Mouse (Mus musculus): ENCODE measurements around the gene Mcm10. TPM values are rescaled to one million over a fixed set of nuclear protein-coding genes. Genes with fewer than 3 reads are reported as not detected.

Mcm10 gene
- 50.3 and 52.3 TPM in 2 replicates for polyA plus RNA-seq (2014; fragmentation: Nextera tagmentation; extraction: Ambion mirVana)

DNA sequence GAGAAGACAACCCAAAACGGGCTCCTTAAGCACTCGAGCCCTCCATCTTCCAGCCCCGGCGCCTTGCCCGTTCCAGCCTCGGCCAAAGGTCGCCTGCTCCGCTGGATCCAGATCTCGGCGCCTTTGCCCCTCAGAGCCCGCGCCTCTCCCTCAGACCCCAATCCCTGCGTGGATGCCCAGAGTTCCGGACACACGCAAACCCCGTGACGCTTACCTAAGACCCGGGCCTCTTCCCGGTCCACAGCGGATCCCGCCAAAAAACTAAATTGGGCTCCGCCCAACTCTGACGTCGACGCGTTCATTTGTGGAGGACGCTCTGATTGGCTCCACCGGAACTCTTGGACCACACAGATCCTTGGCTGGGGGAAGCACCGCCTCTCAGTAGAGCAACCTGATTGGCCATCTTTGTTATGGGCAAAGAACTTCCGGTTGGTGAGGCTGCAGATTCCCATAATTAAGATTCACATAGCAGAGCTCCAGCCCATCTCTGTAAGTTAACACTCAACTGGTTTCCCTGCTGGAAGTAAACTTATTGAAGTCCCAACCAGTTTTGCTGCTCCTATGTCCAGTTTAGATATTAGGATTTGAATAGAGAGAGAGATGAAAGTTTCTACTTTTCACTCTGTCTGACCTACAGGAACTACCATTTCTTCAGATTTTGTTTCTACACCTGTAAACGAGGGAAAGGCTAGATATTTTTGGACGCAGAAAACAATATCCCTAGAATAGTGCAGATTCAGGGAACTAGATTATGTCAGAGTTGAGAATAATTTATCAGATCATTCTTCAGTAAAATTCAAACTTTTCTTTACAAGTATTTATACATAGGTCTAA is at the start of gene Mcm10:
Mcm10 (minus strand) TSS at position 301 of the 834 bp plus-strand sequence.
- peak within 1 kb of the TSS; percentile 70 for H3K27ac ChIP-seq (ENCODE audit: low read depth)
- ATAC-seq (ENCODE audit: insufficient read depth): peak; percentile 100
- no peaks in the 10 kb centered on the region for H3K9me3 ChIP-seq (ENCODE audit: low read depth, low read length)
- DNase-seq: peak; percentile 100
- TF ChIP-seq CTCF (IDR thresholded peaks at IDR 0.05; ENCODE audit: low read depth): no peak
- H3K27me3 ChIP-seq (ENCODE audit: insufficient read depth, low read length): no peaks in the 10 kb centered on the region
- peaks cover 3% of the 10 kb centered on the region; the same call in 1 of the 2 replicates for H3K4me1 ChIP-seq (ENCODE audit: insufficient read depth)
- H3K4me3 ChIP-seq (ENCODE audit: low read depth, low read length): peak within 1 kb of the TSS; percentile 70
- peaks cover 17% of the 10 kb centered on the region for H3K36me3 ChIP-seq (ENCODE audit: insufficient read depth)
- H3K4me2 ChIP-seq: peak within 1 kb of the TSS; percentile 62
- H3K9ac ChIP-seq: peak within 1 kb of the TSS; percentile 62
- WGBS: 4% methylated on average over 32 of the region's 32 CpGs

DNA sequence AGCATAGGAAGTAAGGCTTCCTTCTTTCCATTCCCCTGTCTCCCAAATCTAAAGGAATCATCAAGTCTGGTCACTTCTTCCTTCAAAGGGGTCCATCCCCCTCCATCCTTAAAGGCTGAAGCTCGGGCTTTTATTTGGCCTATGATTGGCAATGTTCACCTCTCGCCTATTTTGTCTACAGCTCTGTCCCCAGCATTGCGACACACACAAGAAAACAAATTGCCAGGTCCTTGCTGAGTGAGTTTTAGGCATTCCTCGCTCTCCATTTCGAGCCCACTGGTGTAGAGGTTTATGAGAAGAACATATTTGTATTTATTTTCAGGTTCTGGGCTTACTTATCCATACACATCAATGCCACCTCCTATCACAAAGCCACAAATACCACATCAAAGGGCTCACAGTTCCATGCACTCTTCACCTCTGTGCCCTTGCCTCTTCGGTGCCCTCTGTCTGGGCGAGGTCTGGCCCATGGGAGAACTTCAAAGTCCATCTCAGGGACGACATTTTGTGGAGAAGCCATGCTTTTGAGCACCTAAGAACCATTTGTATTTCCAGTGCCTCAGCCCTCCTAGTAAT is 48.6 kb upstream of the Mcm10 start:
- ATAC-seq (ENCODE audit: insufficient read depth) (no peak), DNase-seq (no peak)
- H3K9me3 ChIP-seq (ENCODE audit: low read depth, low read length): no peaks in the 10 kb centered on the region
- H3K4me1 ChIP-seq (ENCODE audit: insufficient read depth): no peaks in the 10 kb centered on the region
- no peak overlapping the region for H3K27ac ChIP-seq (ENCODE audit: low read depth)
- H3K4me2 ChIP-seq: no peak overlapping the region
- WGBS: 67% methylated on average over 8 of the region's 8 CpGs
- TF ChIP-seq CTCF (IDR thresholded peaks at IDR 0.05; ENCODE audit: low read depth): no peak
- H3K9ac ChIP-seq: no peak overlapping the region
- H3K36me3 ChIP-seq (ENCODE audit: insufficient read depth): no peaks in the 10 kb centered on the region
- H3K27me3 ChIP-seq (ENCODE audit: insufficient read depth, low read length): 0 out of 2 replicates have a peak, but pooled peaks cover 5% of the 10 kb centered on the region
- no peak overlapping the region for H3K4me3 ChIP-seq (ENCODE audit: low read depth, low read length)

DNA sequence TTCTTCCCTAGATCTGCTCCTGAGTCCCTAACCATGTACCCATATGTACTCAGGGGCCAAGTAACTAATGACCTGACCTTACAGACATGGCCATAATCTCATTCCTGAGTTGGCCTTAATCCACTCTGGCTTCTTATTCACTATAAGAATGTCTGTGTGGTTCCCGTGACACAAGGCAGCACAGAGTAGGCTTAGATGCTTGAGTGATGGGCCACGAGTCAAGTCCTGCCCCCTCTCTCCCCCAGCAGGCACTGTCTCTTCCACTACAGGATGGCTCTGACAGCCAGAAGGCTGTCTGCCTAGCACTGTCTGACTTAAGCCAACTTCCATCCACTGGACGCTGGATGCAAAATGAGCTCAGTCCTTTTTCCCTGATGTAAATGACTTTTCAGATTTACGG is 47.4 kb upstream of the Mcm10 start:
- Histone ChIP-seq H3K27ac (ENCODE audit: low read depth) (no peak overlapping the region), H3K4me2 (no peak overlapping the region), H3K36me3 (ENCODE audit: insufficient read depth) (no peaks in the 10 kb centered on the region), H3K9ac (no peak overlapping the region), H3K4me3 (ENCODE audit: low read depth, low read length) (no peak overlapping the region), H3K9me3 (ENCODE audit: low read depth, low read length) (no peaks in the 10 kb centered on the region), H3K27me3 (ENCODE audit: insufficient read depth, low read length) (0 out of 2 replicates have a peak, but pooled peaks cover 5% of the 10 kb centered on the region), H3K4me1 (ENCODE audit: insufficient read depth) (no peaks in the 10 kb centered on the region)
- 77% methylated on average over 4 of the region's 4 CpGs for WGBS
- no peak for TF ChIP-seq CTCF (IDR thresholded peaks at IDR 0.05; ENCODE audit: low read depth)
- DNase-seq: no peak
- no peak for ATAC-seq (ENCODE audit: insufficient read depth)

DNA sequence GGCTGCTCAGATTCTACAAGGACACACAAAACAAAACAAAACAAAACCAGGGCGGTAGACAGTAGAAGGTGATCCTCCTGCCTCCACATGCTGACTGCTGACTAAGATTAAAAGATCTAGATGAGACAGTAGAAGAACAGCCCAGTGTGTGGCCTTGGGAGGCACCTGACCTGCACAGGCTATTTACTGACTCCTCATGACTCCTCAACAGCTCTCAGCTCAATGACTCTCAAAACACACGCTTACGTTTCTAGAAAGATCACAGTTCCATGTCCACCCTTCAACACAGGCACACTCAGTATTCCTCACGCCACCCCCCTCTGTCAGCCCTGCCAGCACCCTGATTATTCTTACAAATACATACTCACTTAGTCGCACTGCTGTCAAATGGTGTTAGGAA is 45.8 kb upstream of the Mcm10 start:
- no peaks in the 10 kb centered on the region for H3K36me3 ChIP-seq (ENCODE audit: insufficient read depth)
- no peak for ATAC-seq (ENCODE audit: insufficient read depth)
- TF ChIP-seq CTCF (IDR thresholded peaks at IDR 0.05; ENCODE audit: low read depth): no peak
- H3K4me2 ChIP-seq: no peak overlapping the region
- H3K4me3 ChIP-seq (ENCODE audit: low read depth, low read length): no peak overlapping the region
- DNase-seq: no peak
- no peaks in the 10 kb centered on the region for H3K4me1 ChIP-seq (ENCODE audit: insufficient read depth)
- H3K9me3 ChIP-seq (ENCODE audit: low read depth, low read length): no peaks in the 10 kb centered on the region
- no peak overlapping the region for H3K27ac ChIP-seq (ENCODE audit: low read depth)
- H3K27me3 ChIP-seq (ENCODE audit: insufficient read depth, low read length): 0 out of 2 replicates have a peak, but pooled peaks cover 5% of the 10 kb centered on the region
- 47% methylated on average over 5 of the region's 5 CpGs for WGBS
- H3K9ac ChIP-seq: no peak overlapping the region

DNA sequence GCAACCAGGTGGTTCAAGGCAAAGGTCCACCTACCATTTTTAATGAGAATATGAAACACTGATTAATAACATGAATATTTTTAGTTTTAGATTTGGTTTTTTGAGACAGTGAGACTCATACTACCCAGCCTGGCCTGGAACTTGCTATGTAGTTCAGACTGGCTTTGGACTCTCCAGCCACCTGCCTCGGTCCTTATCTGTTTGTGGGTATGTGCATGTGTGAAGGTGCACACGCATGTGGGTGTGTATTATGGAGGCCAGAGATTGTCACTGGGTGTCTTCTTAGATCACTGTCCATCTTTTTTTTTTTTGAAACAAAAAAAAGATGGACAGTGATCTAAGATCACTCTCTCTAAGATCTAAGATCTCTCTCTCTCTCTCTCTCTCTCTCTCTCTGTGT is 38.0 kb upstream of the Mcm10 start:
- Histone ChIP-seq H3K4me2 (no peak overlapping the region), H3K4me3 (ENCODE audit: low read depth, low read length) (no peak overlapping the region), H3K9me3 (ENCODE audit: low read depth, low read length) (no peaks in the 10 kb centered on the region), H3K4me1 (ENCODE audit: insufficient read depth) (no peaks in the 10 kb centered on the region), H3K9ac (no peak overlapping the region), H3K27me3 (ENCODE audit: insufficient read depth, low read length) (no peaks in the 10 kb centered on the region), H3K36me3 (ENCODE audit: insufficient read depth) (no peaks in the 10 kb centered on the region), H3K27ac (ENCODE audit: low read depth) (no peak overlapping the region)
- DNase-seq (no peak), ATAC-seq (ENCODE audit: insufficient read depth) (no peak)
- 83% methylated on average over 2 of the region's 2 CpGs for WGBS
- no peak for TF ChIP-seq CTCF (IDR thresholded peaks at IDR 0.05; ENCODE audit: low read depth)

DNA sequence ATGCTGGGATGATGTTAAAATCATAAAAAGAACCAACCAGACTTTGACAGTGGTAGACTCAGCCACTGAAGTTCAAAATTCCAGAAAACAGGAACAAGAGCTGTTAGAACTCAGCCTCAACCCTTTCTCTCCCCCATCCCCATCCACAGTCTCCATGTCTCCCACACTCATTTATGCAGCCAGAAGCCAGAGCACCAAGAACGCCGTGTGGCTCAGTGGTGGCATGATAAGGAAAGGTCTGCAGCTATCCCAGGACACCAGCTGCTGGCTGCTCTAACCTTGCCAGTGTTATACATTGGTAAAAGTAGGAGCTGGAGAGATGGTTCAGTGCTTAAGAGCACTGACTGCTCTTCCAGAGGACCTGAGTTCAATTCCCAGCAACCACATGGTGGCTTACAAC is 34.4 kb upstream of the Mcm10 start:
- Histone ChIP-seq H3K4me3 (ENCODE audit: low read depth, low read length) (no peak overlapping the region), H3K36me3 (ENCODE audit: insufficient read depth) (no peaks in the 10 kb centered on the region), H3K27me3 (ENCODE audit: insufficient read depth, low read length) (no peaks in the 10 kb centered on the region), H3K9me3 (ENCODE audit: low read depth, low read length) (no peaks in the 10 kb centered on the region), H3K27ac (ENCODE audit: low read depth) (no peak overlapping the region), H3K4me2 (no peak overlapping the region), H3K9ac (no peak overlapping the region), H3K4me1 (ENCODE audit: insufficient read depth) (no peaks in the 10 kb centered on the region)
- DNase-seq: no peak
- 83% methylated on average over 2 of the region's 2 CpGs for WGBS
- no peak for TF ChIP-seq CTCF (IDR thresholded peaks at IDR 0.05; ENCODE audit: low read depth)
- no peak for ATAC-seq (ENCODE audit: insufficient read depth)

DNA sequence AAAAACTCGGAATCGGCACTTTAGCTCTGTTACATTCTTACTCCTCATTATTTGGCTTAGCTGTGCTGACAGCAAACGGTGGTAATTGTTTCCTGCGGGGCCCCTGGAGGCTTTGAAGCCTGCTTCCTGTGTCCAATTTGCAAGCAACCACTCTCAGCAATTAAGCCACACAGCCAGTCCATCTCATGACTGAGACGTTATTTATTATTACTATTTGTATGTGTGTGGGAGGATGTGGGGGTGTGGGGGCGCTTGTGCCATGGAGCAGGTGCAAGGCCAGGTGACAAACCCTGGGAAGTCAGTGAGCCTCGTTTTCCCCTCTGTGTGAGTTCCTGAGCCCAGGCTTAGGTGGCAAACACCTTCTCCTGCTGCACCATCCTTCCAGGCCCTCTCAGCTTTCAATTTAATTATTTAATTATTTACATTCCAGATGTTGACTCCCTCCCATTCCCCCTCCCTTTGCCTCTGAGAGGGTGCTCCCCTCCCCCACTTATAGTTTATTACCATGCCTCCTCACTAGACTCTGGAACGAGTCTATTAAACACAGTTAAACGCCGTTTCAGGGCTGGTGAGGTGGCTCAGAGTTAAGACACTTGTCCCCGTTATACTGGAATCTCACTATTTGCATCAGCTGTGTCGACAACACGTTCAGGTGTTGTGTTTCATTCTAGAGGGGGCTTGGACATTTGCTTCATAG is 32.8 kb upstream of the Mcm10 start:
- no peak overlapping the region for H3K27ac ChIP-seq (ENCODE audit: low read depth)
- DNase-seq (peak; percentile 39), ATAC-seq (ENCODE audit: insufficient read depth) (no peak)
- no peak overlapping the region for H3K9ac ChIP-seq
- no peaks in the 10 kb centered on the region for H3K36me3 ChIP-seq (ENCODE audit: insufficient read depth)
- H3K9me3 ChIP-seq (ENCODE audit: low read depth, low read length): no peaks in the 10 kb centered on the region
- no peak overlapping the region for H3K4me3 ChIP-seq (ENCODE audit: low read depth, low read length)
- no peak for TF ChIP-seq CTCF (IDR thresholded peaks at IDR 0.05; ENCODE audit: low read depth)
- no peaks in the 10 kb centered on the region for H3K4me1 ChIP-seq (ENCODE audit: insufficient read depth)
- H3K27me3 ChIP-seq (ENCODE audit: insufficient read depth, low read length): no peaks in the 10 kb centered on the region
- WGBS: 22% methylated on average over 13 of the region's 13 CpGs
- no peak overlapping the region for H3K4me2 ChIP-seq

All from lung, embryonic 14.5 days (tissue).